Mouse (Mus musculus) neural tube, embryonic 12.5 days (tissue): Measurements from ENCODE around the gene Fdps. TPM values are rescaled to one million over a fixed set of nuclear protein-coding genes. Genes with fewer than 3 reads are reported as not detected.

ENCODE experiments used
- ATAC-seq: fragments of 200-750 bp; cut with Nextera tagmentation; 2 replicates; pipeline ENCODE4 v1.8.0; 2017; ENCODE audit warnings: low read depth, mild to moderate bottlenecking, moderate TSS enrichment, moderate library complexity; ENCODE audit not compliant: low FRiP score
- H3K27ac ChIP-seq: fragments of 300-500 bp; sonication (generic); 2 replicates; pipeline ENCODE4 v1.5.1; 2016
- H3K27me3 ChIP-seq: fragments of 300-500 bp; sonication (generic); replicated peaks from 2 replicates; pipeline ENCODE4 v1.6.1; 2016; ENCODE audit warnings: mild to moderate bottlenecking
- H3K36me3 ChIP-seq: fragments of 300-500 bp; sonication (generic); 2 replicates; pipeline ENCODE4 v1.6.1; 2016; ENCODE audit warnings: mild to moderate bottlenecking
- H3K4me1 ChIP-seq: fragments of 300-500 bp; sonication (generic); 2 replicates; pipeline ENCODE4 v1.6.1; 2016
- H3K4me2 ChIP-seq: fragments of 300-500 bp; sonication (generic); replicated peaks from 2 replicates; pipeline ENCODE4 v1.6.1; 2016; ENCODE audit warnings: mild to moderate bottlenecking
- H3K4me3 ChIP-seq: fragments of 300-500 bp; sonication (generic); 2 replicates; pipeline ENCODE4 v1.5.1; 2016
- H3K9ac ChIP-seq: fragments of 300-500 bp; sonication (generic); 2 replicates; pipeline ENCODE4 v1.6.1; 2016; ENCODE audit warnings: mild to moderate bottlenecking
- H3K9me3 ChIP-seq: fragments of 300-500 bp; sonication (generic); 2 replicates; pipeline ENCODE4 v1.6.1; 2016; ENCODE audit warnings: mild to moderate bottlenecking
- WGBS: fragments of 180-500 bp; shearing (Covaris S2); methylation state at CpG from one replicate; pipeline ENCODE4 v1.1.7; 2016; 5-methylcytosine and 5-hydroxymethylcytosine counted together
- polyA plus RNA-seq: library from polyadenylated mRNA; unstranded; fragments of >200 nt; fragmentation: Nextera tagmentation; extraction: Ambion mirVana; gene quantifications from 2 replicates; pipeline ENCODE4 v1.2.1, GENCODE M21; 2016

Gene Fdps
- polyA plus RNA-seq, 1 experiment from 2014 or later: 353 TPM

DNA sequence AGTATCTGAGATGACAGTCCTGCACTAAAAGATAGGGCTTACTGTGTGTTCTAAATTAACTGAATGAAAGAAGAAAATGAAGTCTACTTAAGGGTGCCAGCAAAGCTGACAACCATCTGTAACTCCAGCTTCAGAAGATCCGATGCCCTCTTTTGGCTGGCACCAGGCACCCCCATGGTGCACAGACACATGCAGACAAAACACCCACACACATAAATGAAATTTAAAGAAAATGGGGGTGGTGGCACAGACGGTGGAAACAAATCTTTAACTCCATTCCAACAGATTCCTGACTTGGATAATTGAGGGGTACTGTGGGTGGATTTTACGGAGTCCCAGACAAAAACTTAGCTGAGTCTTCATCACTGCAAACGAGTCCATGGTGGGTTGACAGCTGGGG is 30.1 kb upstream of the Fdps start:
- H3K9ac ChIP-seq: no peak overlapping the region
- peak overlapping the region; percentile 62 for H3K4me2 ChIP-seq
- no peak for ATAC-seq
- no peaks in the 10 kb centered on the region; the same call in none of the 2 replicates for H3K27me3 ChIP-seq
- no peaks in the 10 kb centered on the region for H3K36me3 ChIP-seq
- H3K4me1 ChIP-seq: peaks cover 7% of the 10 kb centered on the region
- H3K27ac ChIP-seq: no peak overlapping the region
- H3K4me3 ChIP-seq: peak overlapping the region; percentile 28; the same call in 1 of the 2 replicates
- 43% methylated on average over 4 of the region's 4 CpGs for WGBS
- no peaks in the 10 kb centered on the region for H3K9me3 ChIP-seq

DNA sequence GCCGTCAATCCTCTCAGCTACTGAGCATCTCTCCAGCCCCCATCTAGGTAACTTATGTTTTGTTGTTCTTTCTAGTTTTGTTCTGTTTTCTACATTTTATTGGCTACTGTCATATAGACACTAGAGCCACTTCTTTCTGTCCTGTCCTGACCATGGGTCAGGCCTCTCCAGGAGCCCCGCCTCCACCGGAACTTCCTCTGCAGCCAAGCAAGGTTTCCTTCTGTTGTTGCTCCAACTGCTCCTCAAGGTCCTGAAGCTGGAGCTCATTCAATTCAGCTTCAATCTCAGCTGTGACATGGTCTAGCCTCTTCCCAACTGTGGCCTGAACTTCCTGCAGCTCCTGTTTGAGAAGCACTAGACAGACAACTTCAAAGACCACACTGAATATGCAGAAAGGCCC is 28.1 kb upstream of the Fdps start:
- H3K9ac ChIP-seq: no peak overlapping the region
- no peak overlapping the region for H3K4me3 ChIP-seq
- 98% methylated on average over 3 of the region's 3 CpGs for WGBS
- H3K27ac ChIP-seq: no peak overlapping the region
- H3K27me3 ChIP-seq: no peaks in the 10 kb centered on the region; the same call in none of the 2 replicates
- H3K4me2 ChIP-seq: no peak overlapping the region
- H3K4me1 ChIP-seq: peaks cover 7% of the 10 kb centered on the region
- no peaks in the 10 kb centered on the region for H3K9me3 ChIP-seq
- ATAC-seq: no peak
- H3K36me3 ChIP-seq: no peaks in the 10 kb centered on the region

DNA sequence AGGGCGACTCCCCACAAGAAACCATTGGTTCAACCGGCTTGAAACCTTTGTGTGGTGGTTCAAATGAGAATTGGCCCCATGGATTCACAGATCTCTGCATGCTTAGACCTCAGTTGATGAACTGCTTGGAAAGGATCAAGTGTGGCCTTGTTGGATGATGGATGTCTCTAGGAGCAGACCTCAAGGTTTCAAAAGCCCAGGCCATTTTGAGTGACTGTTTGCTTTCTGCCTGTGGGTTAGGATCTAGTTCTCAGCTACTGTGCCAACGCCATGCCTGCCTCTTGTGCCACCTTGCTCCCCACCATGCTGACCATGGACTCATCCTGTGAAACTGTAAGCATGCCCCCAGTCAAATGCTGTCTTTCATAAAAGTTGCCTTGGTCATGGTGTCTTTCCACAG is 24.2 kb upstream of the Fdps start:
- Histone ChIP-seq H3K4me3 (no peak overlapping the region), H3K27me3 (no peaks in the 10 kb centered on the region), H3K4me2 (no peak overlapping the region), H3K9ac (no peak overlapping the region), H3K4me1 (no peaks in the 10 kb centered on the region), H3K9me3 (no peaks in the 10 kb centered on the region), H3K36me3 (no peaks in the 10 kb centered on the region), H3K27ac (no peak overlapping the region)
- ATAC-seq: no peak
- 92% methylated on average over 3 of the region's 3 CpGs for WGBS

DNA sequence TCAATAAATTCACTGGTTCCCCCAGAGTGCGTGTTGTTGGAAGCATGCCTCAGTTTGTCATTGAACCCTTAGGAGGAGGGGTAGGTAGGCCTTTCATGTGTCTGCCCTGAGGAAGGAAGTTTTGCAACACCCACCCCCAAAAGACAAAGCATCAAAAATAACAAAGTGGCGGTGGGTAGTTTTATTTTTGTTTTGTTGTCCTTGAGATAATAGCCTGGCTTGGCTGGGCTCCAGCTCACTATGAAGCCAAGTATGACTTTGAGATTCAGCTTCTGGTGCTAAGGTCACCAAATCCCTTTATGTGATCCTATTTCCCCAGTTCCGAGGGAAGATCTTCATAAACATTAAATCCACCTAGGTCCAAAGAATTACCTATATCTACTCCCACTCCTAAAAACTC is 22.5 kb upstream of the Fdps start:
- Histone ChIP-seq H3K4me2 (no peak overlapping the region), H3K27ac (no peak overlapping the region), H3K9ac (no peak overlapping the region), H3K9me3 (no peaks in the 10 kb centered on the region), H3K4me1 (no peaks in the 10 kb centered on the region), H3K27me3 (no peaks in the 10 kb centered on the region), H3K4me3 (no peak overlapping the region), H3K36me3 (no peaks in the 10 kb centered on the region)
- no peak for ATAC-seq
- WGBS: 89% methylated on average over 3 of the region's 3 CpGs

DNA sequence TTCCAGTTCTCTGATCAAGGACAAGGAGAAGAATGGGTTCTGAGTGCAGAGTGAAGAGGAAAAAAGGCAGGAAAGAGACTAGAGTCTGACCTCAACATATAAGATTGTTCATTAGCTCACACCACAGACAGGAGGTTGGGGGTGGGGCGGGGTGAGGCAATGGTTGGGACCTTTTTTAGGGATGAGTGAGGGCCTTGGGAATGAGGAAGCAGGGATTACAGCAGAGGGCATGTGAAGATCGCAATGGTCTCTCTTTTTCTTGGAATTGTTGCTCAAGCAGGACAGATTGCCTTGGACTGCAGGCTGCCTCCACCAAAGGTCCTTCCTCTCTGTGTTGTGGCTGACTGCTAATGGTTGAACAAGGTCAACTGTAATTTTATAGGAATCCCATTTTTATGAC is 21.6 kb upstream of the Fdps start:
- Histone ChIP-seq H3K36me3 (no peaks in the 10 kb centered on the region), H3K9me3 (no peaks in the 10 kb centered on the region), H3K4me3 (no peak overlapping the region), H3K27ac (no peak overlapping the region), H3K9ac (no peak overlapping the region), H3K4me1 (no peaks in the 10 kb centered on the region), H3K4me2 (no peak overlapping the region), H3K27me3 (no peaks in the 10 kb centered on the region)
- no peak for ATAC-seq
- WGBS: 78% methylated on average over 2 of the region's 2 CpGs

DNA sequence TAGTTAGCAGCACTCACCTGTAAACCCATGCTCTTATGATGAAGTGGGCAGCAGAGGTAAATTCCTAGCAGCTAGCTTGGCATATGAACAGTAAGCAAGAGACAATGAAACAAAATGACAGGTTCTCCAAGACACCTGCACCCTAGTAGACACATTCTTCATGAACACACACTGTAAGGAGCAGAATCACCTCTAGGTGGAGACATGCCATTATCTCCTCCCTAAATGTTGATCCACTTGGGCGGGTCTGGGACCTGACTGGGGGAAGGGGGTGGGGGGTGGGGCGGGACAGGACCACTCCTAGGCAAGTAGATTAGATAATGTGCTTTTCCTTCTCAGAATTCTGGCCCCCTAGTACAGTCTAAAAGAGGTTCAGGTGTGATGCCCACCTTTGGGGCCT is 13.8 kb upstream of the Fdps start:
- Histone ChIP-seq H3K27ac (no peak overlapping the region), H3K4me2 (no peak overlapping the region), H3K27me3 (no peaks in the 10 kb centered on the region), H3K4me3 (no peak overlapping the region), H3K9me3 (no peaks in the 10 kb centered on the region), H3K36me3 (no peaks in the 10 kb centered on the region), H3K9ac (no peak overlapping the region), H3K4me1 (no peaks in the 10 kb centered on the region)
- WGBS: 3% methylated on average over 2 of the region's 2 CpGs
- ATAC-seq: no peak

DNA sequence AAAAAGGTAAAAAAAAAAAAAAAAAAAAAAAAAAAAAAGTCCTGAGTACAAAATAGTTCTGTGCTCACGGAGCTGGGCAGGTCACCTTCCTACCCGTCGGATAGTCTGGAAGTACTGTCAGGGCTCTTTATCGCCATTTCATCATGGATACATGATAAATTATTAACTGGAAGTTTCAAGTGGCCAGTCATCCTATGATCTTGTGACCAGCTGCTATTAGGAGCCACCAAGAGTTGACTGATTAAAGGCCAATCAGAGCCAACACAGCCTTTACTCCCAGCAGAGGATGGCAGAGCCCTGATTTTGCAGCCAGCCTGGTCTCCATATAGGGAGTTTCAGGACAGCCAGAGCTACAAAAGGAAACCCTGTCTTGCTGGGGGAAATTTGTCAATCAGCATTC is 11.3 kb upstream of the Fdps start:
- no peaks in the 10 kb centered on the region for H3K27me3 ChIP-seq
- no peak overlapping the region for H3K4me3 ChIP-seq
- 88% methylated on average over 4 of the region's 4 CpGs for WGBS
- H3K4me2 ChIP-seq: no peak overlapping the region
- no peaks in the 10 kb centered on the region for H3K4me1 ChIP-seq
- no peak overlapping the region for H3K27ac ChIP-seq
- no peaks in the 10 kb centered on the region for H3K36me3 ChIP-seq
- H3K9ac ChIP-seq: no peak overlapping the region
- ATAC-seq: no peak
- H3K9me3 ChIP-seq: no peaks in the 10 kb centered on the region

DNA sequence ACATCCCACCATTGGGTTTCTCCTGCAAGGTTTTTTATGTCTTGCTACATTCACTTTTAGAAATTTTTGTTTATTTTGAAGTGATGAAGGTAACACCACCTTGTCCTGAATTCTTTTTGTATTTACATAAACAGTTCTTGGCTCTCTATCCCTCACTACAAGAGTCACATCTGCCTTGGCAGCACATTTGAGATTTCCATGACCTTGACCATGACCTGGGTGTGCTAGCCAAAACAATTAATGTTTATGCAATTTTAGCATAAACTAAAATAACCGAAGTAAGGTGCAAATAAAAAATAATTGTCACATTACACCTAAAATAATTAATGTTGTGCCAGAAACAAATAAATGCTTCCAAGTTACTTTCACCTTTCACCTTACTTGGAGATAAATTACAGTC is 6.4 kb upstream of the Fdps start:
- H3K27me3 ChIP-seq: no peaks in the 10 kb centered on the region
- H3K27ac ChIP-seq: no peak overlapping the region
- 72% methylated on average over 1 of the region's 1 CpGs for WGBS
- no peak overlapping the region for H3K4me2 ChIP-seq
- H3K36me3 ChIP-seq: no peaks in the 10 kb centered on the region
- no peaks in the 10 kb centered on the region for H3K9me3 ChIP-seq
- no peaks in the 10 kb centered on the region for H3K4me1 ChIP-seq
- H3K9ac ChIP-seq: no peak overlapping the region
- no peak for ATAC-seq
- H3K4me3 ChIP-seq: no peak overlapping the region

DNA sequence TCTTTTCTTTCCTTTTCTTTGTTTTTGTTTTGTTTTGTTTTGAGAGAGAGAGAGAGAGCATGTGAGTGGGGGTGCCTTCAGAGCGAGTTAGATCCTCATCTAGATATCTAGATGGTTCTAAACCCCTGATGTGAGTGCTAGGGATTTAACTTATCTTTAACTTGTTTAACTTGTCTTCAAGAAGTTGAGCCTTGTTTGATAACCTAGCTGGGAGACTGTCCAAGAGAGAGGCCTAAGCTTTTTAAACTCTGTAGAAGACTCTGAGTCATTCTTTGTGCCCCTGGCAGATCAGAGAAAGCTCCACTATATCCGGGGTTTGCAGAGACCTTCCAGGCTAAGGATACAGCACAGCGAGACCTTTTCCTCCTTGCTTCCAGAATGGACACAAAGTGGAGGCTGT is 5.8 kb upstream of the Fdps start:
- ATAC-seq: no peak
- H3K27ac ChIP-seq: no peak overlapping the region

DNA sequence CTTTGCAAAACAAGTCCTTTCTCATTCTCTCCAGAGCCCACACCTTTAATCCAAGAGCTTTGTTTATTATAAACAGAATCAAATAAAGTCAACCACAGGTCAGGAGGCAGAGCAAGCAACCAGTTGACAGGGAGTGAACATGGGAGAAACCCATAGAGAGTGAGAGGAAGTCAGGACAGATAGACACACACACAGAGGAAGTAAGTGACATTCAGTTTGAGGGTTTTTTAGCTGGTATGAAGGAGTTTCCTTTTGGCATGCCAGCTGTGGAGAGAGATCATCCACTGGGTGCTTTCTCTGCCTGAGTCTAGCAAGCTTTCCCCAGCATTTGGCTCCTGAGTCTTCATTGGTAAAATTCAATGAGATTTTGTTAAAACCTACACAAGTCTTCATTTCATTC is 5.1 kb upstream of the Fdps start:
- no peaks in the 10 kb centered on the region for H3K9me3 ChIP-seq
- no peak for ATAC-seq
- no peaks in the 10 kb centered on the region for H3K27me3 ChIP-seq
- no peak overlapping the region for H3K9ac ChIP-seq
- no peaks in the 10 kb centered on the region for H3K4me1 ChIP-seq
- H3K27ac ChIP-seq: no peak overlapping the region
- no peaks in the 10 kb centered on the region for H3K36me3 ChIP-seq
- no peak overlapping the region for H3K4me3 ChIP-seq
- no peak overlapping the region for H3K4me2 ChIP-seq

More for the DNA sequence above, 5.8 kb upstream of the Fdps start:
- Histone ChIP-seq H3K4me1 (no peaks in the 10 kb centered on the region), H3K9ac (no peak overlapping the region), H3K9me3 (no peaks in the 10 kb centered on the region), H3K4me3 (no peak overlapping the region), H3K4me2 (no peak overlapping the region), H3K27me3 (no peaks in the 10 kb centered on the region), H3K36me3 (no peaks in the 10 kb centered on the region)
- 76% methylated on average over 3 of the region's 3 CpGs for WGBS

DNA sequence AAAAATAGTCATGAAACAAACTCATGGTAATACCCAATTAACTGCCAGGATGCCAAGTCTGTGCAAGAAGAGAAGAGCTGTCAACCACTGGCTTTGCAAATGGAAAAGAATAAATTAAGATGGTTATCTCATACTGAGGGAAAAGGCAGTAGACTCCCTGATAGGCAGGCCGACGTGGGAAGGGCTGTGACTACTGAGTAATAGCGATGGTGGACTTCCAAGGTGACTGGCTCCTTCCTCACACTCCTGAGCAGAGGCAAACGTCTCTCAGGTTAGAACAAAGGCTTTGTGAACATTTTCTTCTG is 1.5 kb upstream of the Fdps start:
- ATAC-seq: no peak
- WGBS: 79% methylated on average over 4 of the region's 4 CpGs
- no peaks in the 10 kb centered on the region for H3K9me3 ChIP-seq
- no peak overlapping the region for H3K9ac ChIP-seq
- peaks cover 26% of the 10 kb centered on the region for H3K4me1 ChIP-seq
- H3K36me3 ChIP-seq: peaks cover 14% of the 10 kb centered on the region
- H3K4me2 ChIP-seq: no peak overlapping the region
- no peaks in the 10 kb centered on the region for H3K27me3 ChIP-seq
- no peak overlapping the region for H3K27ac ChIP-seq
- no peak overlapping the region for H3K4me3 ChIP-seq

DNA sequence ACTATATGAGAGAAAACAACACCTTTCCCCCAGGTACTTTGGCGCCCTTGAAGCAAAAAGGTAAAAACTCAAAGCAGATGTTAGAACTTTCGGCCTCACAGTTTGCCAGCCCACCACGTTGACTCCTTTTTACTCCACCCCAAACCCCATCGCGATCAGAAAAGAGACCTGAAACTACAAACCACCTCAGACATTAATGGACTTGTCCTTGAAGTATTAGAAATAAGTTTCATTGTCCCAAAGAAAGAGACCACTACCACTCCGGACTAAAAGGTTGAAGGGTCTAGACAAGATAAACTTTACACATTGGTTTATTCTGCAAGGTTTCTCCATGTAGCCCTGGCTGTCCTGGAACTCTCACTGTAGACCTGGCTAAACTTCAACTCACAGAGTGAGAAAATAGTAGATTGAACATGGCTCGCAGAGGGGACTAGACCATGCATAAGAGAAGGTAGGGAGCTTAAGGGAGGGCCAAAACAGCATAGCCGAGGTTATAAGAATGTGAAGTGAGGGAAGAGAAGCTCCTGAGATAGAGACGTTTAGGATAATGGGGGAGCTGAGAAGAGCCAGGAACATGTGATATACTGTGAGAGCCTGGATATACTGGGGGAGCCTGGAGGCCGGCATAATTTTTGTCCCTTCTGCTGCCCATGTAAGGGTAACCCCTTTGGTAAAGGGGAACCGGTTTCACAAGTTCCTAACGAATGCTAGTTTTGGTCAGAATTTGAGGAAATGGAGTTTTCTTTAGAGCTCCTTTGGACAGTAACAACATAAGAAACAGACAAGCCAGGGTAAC is 934 bp upstream of the Fdps start:
- Histone ChIP-seq H3K9me3 (no peaks in the 10 kb centered on the region), H3K9ac (no peak overlapping the region), H3K4me1 (peaks cover 26% of the 10 kb centered on the region), H3K27ac (peak overlapping the region; percentile 1; the same call in 1 of the 2 replicates), H3K27me3 (no peaks in the 10 kb centered on the region), H3K4me3 (no peak overlapping the region), H3K36me3 (peaks cover 19% of the 10 kb centered on the region), H3K4me2 (peak overlapping the region; percentile 90)
- no peak for ATAC-seq
- 68% methylated on average over 12 of the region's 12 CpGs for WGBS

DNA sequence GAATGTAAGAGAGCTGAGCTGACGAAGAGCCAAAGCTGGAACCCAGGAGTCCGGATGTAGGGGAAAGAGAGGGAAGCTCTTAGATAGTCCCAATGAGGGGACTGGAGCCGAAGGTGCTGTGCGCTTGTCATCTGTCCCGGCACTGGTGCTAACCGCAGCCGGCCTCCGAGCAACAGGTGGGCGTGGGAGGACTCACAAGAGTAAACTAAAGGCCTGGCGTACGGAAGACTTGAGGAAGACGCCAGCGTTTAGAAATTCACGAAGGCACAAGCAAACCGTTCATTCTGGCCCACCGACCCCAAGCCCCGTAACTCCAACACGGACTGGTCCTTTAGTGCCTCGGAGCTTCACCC is 324 bp downstream of the Fdps start:
- Histone ChIP-seq H3K9me3 (no peaks in the 10 kb centered on the region), H3K9ac (peak overlapping the region; percentile 75), H3K27me3 (no peaks in the 10 kb centered on the region), H3K4me1 (peaks cover 26% of the 10 kb centered on the region), H3K4me2 (peak overlapping the region; percentile 90), H3K27ac (no peak overlapping the region), H3K4me3 (peak overlapping the region; percentile 75), H3K36me3 (peaks cover 26% of the 10 kb centered on the region)
- peak; percentile 24; the same call in 1 of the 2 replicates for ATAC-seq
- 1% methylated on average over 19 of the region's 19 CpGs for WGBS
